Mouse (Mus musculus): ENCODE measurements around the gene Dhx30.
"Not testable (repeated sequence)": the region's sequence is repeated elsewhere in the genome, so short reads cannot be mapped to it uniquely, and the experiment has no call there.

The Dhx30 gene

GRCm38 (mm10) chr9:110117779-110118139 lies at the start of gene Dhx30:
TSS of gene Dhx30 (minus strand) at chr9:110117830.
- Histone ChIP-seq H3K27me3 (ENCODE audit: insufficient read depth, low read length) (no peaks in the 10 kb centered on the region), H3K36me3 (ENCODE audit: insufficient read depth, low read length) (peaks cover 45% of the 10 kb centered on the region), H3K4me3 (replicated peaks; ENCODE audit: low read length) (peak within 1 kb of the TSS; percentile 97), H3K9me3 (ENCODE audit: low read length) (no peaks in the 10 kb centered on the region), H3K4me1 (replicated peaks; ENCODE audit: low read depth, low read length) (peaks cover 51% of the 10 kb centered on the region)
- TF ChIP-seq CTCF (conservative IDR thresholded peaks at IDR 0.05; ENCODE audit: low read length): no peak
- TF ChIP-seq POU5F1 (IDR thresholded peaks at IDR 0.05; ENCODE audit: borderline replicate concordance, low read length): no peak
- TF ChIP-seq NANOG (IDR thresholded peaks at IDR 0.05; ENCODE audit: borderline replicate concordance, low read length): no peak

- Histone ChIP-seq H3K27me3 (ENCODE audit: insufficient read depth, low read length) (no peaks in the 10 kb centered on the region), H3K36me3 (ENCODE audit: insufficient read depth, low read length) (peaks cover 97% of the 10 kb centered on the region), H3K4me1 (replicated peaks; ENCODE audit: low read depth, low read length) (peaks cover 3% of the 10 kb centered on the region), H3K4me3 (replicated peaks; ENCODE audit: low read length) (no peak overlapping the region), H3K9me3 (ENCODE audit: low read length) (no peaks in the 10 kb centered on the region)
- no peak for TF ChIP-seq POU5F1 (IDR thresholded peaks at IDR 0.05; ENCODE audit: borderline replicate concordance, low read length)
- TF ChIP-seq CTCF (conservative IDR thresholded peaks at IDR 0.05; ENCODE audit: low read length): no peak
- TF ChIP-seq NANOG (IDR thresholded peaks at IDR 0.05; ENCODE audit: borderline replicate concordance, low read length): no peak
Observed at GRCm38 (mm10) chr9:110163071-110163470, 45.4 kb upstream of the Dhx30 start.

GRCm38 (mm10) chr9:110162441-110162840 lies 44.8 kb upstream of the Dhx30 start:
- no peak overlapping the region for H3K4me3 ChIP-seq (replicated peaks; ENCODE audit: low read length)
- H3K36me3 ChIP-seq (ENCODE audit: insufficient read depth, low read length): peaks cover 97% of the 10 kb centered on the region
- H3K27me3 ChIP-seq (ENCODE audit: insufficient read depth, low read length): no peaks in the 10 kb centered on the region
- peaks cover 3% of the 10 kb centered on the region for H3K4me1 ChIP-seq (replicated peaks; ENCODE audit: low read depth, low read length)
- TF ChIP-seq POU5F1 (IDR thresholded peaks at IDR 0.05; ENCODE audit: borderline replicate concordance, low read length): no peak
- no peak for TF ChIP-seq NANOG (IDR thresholded peaks at IDR 0.05; ENCODE audit: borderline replicate concordance, low read length)
- no peaks in the 10 kb centered on the region for H3K9me3 ChIP-seq (ENCODE audit: low read length)

- H3K4me1 ChIP-seq (replicated peaks; ENCODE audit: low read depth, low read length): peaks cover 11% of the 10 kb centered on the region
- not testable (repeated sequence) for H3K27me3 ChIP-seq (ENCODE audit: insufficient read depth, low read length); H3K4me3 ChIP-seq (replicated peaks; ENCODE audit: low read length); H3K9me3 ChIP-seq (ENCODE audit: low read length)
- H3K36me3 ChIP-seq (ENCODE audit: insufficient read depth, low read length): peaks cover 98% of the 10 kb centered on the region
Observed at GRCm38 (mm10) chr9:110160486-110160885, 42.9 kb upstream of the Dhx30 start.

- peaks cover 97% of the 10 kb centered on the region for H3K36me3 ChIP-seq (ENCODE audit: insufficient read depth, low read length)
- no peaks in the 10 kb centered on the region for H3K27me3 ChIP-seq (ENCODE audit: insufficient read depth, low read length)
- peaks cover 19% of the 10 kb centered on the region for H3K4me1 ChIP-seq (replicated peaks; ENCODE audit: low read depth, low read length)
- H3K9me3 ChIP-seq (ENCODE audit: low read length): no peaks in the 10 kb centered on the region
- TF ChIP-seq POU5F1 (IDR thresholded peaks at IDR 0.05; ENCODE audit: borderline replicate concordance, low read length) (no peak), NANOG (IDR thresholded peaks at IDR 0.05; ENCODE audit: borderline replicate concordance, low read length) (no peak)
- H3K4me3 ChIP-seq (replicated peaks; ENCODE audit: low read length): no peak overlapping the region
Observed at GRCm38 (mm10) chr9:110159036-110159435, 41.4 kb upstream of the Dhx30 start.

GRCm38 (mm10) chr9:110148598-110148997 lies 31.0 kb upstream of the Dhx30 start:
- peaks cover 92% of the 10 kb centered on the region for H3K36me3 ChIP-seq (ENCODE audit: insufficient read depth, low read length)
- no peaks in the 10 kb centered on the region for H3K9me3 ChIP-seq (ENCODE audit: low read length)
- H3K27me3 ChIP-seq (ENCODE audit: insufficient read depth, low read length): no peaks in the 10 kb centered on the region
- 0 out of 2 replicates have a peak, but pooled peaks cover 2% of the 10 kb centered on the region for H3K4me1 ChIP-seq (replicated peaks; ENCODE audit: low read depth, low read length)
- no peak for TF ChIP-seq CTCF (conservative IDR thresholded peaks at IDR 0.05; ENCODE audit: low read length)
- no peak overlapping the region for H3K4me3 ChIP-seq (replicated peaks; ENCODE audit: low read length)

- H3K4me3 ChIP-seq (replicated peaks; ENCODE audit: low read length): no peak overlapping the region
- TF ChIP-seq POU5F1 (IDR thresholded peaks at IDR 0.05; ENCODE audit: borderline replicate concordance, low read length): no peak
- no peak for TF ChIP-seq CTCF (conservative IDR thresholded peaks at IDR 0.05; ENCODE audit: low read length)
- no peak for TF ChIP-seq NANOG (IDR thresholded peaks at IDR 0.05; ENCODE audit: borderline replicate concordance, low read length)
- H3K36me3 ChIP-seq (ENCODE audit: insufficient read depth, low read length): peaks cover 93% of the 10 kb centered on the region
- no peaks in the 10 kb centered on the region for H3K27me3 ChIP-seq (ENCODE audit: insufficient read depth, low read length)
- 0 out of 2 replicates have a peak, but pooled peaks cover 8% of the 10 kb centered on the region for H3K4me1 ChIP-seq (replicated peaks; ENCODE audit: low read depth, low read length)
- H3K9me3 ChIP-seq (ENCODE audit: low read length): no peaks in the 10 kb centered on the region
Observed at GRCm38 (mm10) chr9:110142097-110142496, 24.5 kb upstream of the Dhx30 start.

GRCm38 (mm10) chr9:110139119-110139518 lies 21.5 kb upstream of the Dhx30 start:
- H3K9me3 ChIP-seq (ENCODE audit: low read length): no peaks in the 10 kb centered on the region
- no peaks in the 10 kb centered on the region for H3K27me3 ChIP-seq (ENCODE audit: insufficient read depth, low read length)
- H3K4me1 ChIP-seq (replicated peaks; ENCODE audit: low read depth, low read length): peaks cover 36% of the 10 kb centered on the region
- no peak for TF ChIP-seq CTCF (conservative IDR thresholded peaks at IDR 0.05; ENCODE audit: low read length)
- no peak for TF ChIP-seq POU5F1 (IDR thresholded peaks at IDR 0.05; ENCODE audit: borderline replicate concordance, low read length)
- no peak for TF ChIP-seq NANOG (IDR thresholded peaks at IDR 0.05; ENCODE audit: borderline replicate concordance, low read length)
- H3K36me3 ChIP-seq (ENCODE audit: insufficient read depth, low read length): peaks cover 94% of the 10 kb centered on the region
- no peak overlapping the region for H3K4me3 ChIP-seq (replicated peaks; ENCODE audit: low read length)

- no peaks in the 10 kb centered on the region for H3K27me3 ChIP-seq (ENCODE audit: insufficient read depth, low read length)
- H3K4me1 ChIP-seq (replicated peaks; ENCODE audit: low read depth, low read length): peaks cover 57% of the 10 kb centered on the region
- peaks cover 49% of the 10 kb centered on the region for H3K36me3 ChIP-seq (ENCODE audit: insufficient read depth, low read length)
- H3K9me3 ChIP-seq (ENCODE audit: low read length): no peaks in the 10 kb centered on the region
- H3K4me3 ChIP-seq (replicated peaks; ENCODE audit: low read length): peak overlapping the region; percentile 92
- no peak for TF ChIP-seq POU5F1 (IDR thresholded peaks at IDR 0.05; ENCODE audit: borderline replicate concordance, low read length)
- no peak for TF ChIP-seq NANOG (IDR thresholded peaks at IDR 0.05; ENCODE audit: borderline replicate concordance, low read length)
- peak; percentile 77 for TF ChIP-seq CTCF (conservative IDR thresholded peaks at IDR 0.05; ENCODE audit: low read length)
Observed at GRCm38 (mm10) chr9:110134176-110134575, 16.5 kb upstream of the Dhx30 start.

All from E14TG2a.4 (cell line).